Mouse (Mus musculus) 3T3-L1 (cell line): ENCODE results near the gene Cbfa2t2.

Experiments used
- DNase-seq: peaks from one replicate; pipeline ENCODE4 v3.0.0-alpha.2; 2015; ENCODE audit warnings: low read depth, low spot score

Cbfa2t2 gene

DNA sequence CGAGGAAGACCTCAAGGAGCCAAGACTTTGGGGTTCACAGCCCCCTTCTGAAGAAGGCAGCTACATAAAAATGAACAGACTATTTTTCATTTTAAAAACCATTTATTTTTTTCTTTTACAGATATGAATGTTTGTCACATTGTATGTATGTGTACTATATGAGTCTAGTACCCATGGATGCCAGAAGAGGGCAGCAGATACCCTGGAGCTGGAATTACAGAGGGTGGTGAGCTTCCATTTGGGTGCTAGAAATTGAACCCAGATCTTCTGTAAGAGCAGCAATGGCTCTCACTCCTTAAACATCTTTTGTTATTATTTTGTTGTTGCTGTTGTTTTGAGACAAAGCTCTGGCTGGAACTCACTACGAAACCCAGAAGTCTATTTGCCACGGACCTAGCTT lies 10.8 kb upstream of the Cbfa2t2 start:
- no peak for DNase-seq

GRCm38 (mm10) chr2:154426188-154426904 lies 9.9 kb upstream of the Cbfa2t2 start:
- DNase-seq: no peak

DNA sequence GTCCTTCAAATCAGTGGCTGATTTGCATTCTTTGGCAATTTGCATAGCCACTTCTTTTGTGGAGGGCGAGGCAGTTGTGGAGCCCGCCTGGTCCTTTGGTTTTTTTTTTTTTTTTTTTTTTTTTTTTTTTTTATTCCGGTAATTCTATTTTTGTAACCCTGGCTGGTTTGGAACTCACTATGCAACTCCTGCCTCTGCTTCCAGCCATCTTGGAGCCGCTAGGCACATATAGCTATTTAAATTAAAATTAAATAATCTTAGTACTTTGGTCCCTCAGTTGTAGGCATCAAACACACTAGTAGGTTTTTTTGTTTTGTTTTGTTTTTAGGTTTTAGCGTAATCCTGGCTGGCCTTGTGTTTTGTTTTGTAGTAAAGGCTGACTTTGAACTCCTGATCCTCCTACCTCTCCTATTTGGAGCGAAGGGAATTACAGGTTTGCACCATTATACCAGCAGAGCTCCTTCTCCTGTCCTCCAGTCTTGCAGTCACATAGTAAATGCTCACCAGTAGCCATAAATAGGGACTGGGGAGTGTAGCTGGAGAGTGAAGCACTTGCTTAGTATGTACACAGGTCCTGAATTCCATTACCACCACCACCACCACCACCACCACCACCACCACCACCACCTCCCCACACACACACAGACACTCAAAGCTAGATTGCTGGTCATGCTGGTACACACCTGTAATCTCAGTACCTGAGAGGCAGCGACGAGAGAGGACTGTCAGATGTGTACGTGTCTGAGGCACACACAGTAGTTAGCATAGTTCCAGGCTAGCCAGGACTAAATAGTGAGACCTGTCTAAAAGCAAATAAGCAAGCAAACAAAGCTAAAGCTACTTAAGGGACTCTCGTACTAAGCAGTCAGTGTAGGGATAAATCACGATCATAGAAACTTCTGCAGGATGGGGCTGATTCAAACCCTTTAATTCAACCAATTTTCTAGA lies 9.1 kb upstream of the Cbfa2t2 start:
- no peak for DNase-seq

DNA sequence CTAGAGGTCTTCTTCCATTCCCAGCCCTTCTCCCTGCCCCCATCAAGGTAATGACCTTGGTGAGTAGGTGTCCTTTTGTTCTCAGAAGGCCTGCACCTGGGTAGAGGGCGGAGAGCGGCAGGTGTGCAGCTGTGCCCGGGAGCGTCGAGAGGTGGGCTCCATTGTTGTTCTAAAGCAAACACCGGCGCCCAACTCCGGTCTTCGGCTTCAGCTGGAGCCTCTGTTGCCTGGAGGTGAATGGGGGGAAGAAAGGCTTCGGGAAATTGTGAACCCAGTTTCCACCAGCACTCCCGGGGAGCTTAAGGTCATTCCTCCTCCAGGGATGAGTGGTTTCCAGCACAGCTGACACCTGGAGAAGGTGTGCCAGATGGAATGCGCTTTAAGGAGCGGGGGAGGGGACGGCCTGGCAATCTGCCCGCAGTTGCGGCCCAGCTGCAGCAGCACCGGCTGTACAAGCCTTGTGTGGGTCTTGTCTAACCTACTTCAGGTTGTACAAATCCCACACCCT lies 8.4 kb upstream of the Cbfa2t2 start:
- no peak for DNase-seq

DNA sequence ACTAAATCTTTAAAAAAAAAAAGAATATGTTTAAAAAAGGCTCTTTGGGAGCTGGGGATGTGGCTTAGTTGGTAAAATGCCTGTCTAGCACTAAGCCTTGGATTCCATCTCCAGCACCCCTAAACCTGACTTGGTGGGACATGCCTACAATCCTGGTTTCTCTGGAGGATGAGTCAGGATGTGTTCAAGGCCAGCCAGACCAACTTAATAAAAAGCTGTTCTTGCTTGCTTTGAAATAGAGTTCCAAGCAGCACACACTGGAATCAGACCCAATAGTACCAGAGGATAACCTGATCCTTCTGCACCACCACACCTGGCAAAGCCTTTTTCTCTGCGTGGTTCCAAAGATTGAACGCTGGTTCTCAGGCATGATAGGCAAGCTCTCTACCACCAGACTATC lies 5.7 kb upstream of the Cbfa2t2 start:
- DNase-seq: no peak

DNA sequence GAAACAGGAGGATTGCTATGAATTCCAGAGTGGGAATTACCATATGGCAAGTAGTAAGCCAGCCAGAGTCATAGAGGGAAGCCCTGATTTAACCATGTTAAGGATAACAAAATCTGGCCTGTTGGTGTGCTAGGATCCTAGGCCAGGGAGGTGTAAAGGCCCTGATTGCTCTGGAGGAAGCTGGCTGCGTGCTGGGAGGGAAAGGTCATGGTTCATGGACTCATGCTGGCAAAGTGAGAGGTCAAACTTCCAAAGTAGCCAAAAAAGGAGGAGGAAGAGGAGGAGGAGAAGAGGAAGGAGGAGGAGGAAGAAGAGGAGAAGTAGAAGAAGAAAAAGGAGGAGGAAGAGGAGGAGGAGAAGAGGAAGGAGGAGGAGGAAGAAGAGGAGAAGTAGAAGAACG lies 3.6 kb upstream of the Cbfa2t2 start:
- no peak for DNase-seq

DNA sequence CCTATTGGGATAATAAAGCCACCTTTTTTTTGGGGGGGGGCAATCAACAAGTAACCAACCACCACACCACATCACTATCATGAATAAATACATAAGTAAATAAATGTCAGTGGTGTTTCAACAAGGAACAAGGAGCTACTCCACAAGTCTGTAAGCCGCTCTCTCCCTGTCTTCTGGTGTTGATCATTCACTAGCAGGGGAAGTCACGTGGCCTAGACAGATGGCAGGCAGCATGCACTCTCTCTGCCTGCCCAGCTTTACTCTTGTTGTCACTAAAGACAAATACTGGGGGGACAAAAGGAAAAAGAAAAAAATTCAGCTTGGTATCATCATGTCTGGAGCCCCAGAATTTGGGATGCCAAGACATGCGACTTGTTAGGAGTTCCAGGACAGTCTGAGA lies 2.9 kb upstream of the Cbfa2t2 start:
- no peak for DNase-seq

- DNase-seq: no peak
These were observed 1.6 kb upstream of the Cbfa2t2 start for GRCm38 (mm10) chr2:154434690-154435089.

- peak; percentile 97 for DNase-seq
These were observed 214 bp upstream of the Cbfa2t2 start for GRCm38 (mm10) chr2:154436076-154436457.

DNA sequence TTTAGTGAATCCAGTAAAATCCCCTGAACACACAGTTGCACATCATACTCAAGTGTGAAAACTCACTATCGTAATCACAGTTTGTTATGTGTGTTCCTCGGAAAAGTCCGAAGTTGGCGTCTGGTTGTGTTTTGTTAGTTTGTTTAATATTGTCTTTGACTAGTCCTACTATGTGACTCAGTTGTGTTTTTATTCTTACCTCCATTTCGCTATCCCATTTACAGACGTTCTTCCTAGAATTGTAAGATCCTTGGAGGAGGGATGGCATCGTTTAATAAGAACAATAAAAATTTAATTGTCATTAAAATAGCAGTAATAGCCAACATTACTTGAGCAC lies 878 bp downstream of the Cbfa2t2 start:
- DNase-seq: no peak

- no peak for DNase-seq
These were observed 4.2 kb downstream of the Cbfa2t2 start for GRCm38 (mm10) chr2:154440453-154440852.

DNA sequence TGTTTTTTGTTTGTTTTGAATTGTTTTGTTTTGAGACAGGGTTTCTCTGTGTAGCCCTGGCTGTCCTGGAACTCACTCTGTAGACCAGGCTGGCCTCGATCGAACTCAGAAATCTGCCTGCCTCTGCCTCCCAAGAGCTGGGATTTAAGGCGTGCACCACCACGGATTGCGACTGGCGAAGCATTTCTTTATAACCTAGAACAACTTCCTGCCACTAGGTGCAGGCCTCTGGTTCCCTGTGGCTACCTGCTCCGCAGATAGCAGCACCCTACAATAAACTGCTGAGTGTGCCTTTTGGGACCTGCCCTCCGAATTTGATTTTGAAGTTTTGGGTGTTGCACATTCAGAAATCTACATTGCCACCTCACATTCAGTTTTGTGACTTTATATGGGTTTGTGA lies 11.5 kb downstream of the Cbfa2t2 start:
- DNase-seq: no peak

- DNase-seq: peak; percentile 50
These were observed 12.4 kb downstream of the Cbfa2t2 start for GRCm38 (mm10) chr2:154448633-154449032.

- DNase-seq: no peak
These were observed 16.7 kb downstream of the Cbfa2t2 start for GRCm38 (mm10) chr2:154452951-154453350.

GRCm38 (mm10) chr2:154454099-154454498 lies 17.8 kb downstream of the Cbfa2t2 start:
- no peak for DNase-seq

DNA sequence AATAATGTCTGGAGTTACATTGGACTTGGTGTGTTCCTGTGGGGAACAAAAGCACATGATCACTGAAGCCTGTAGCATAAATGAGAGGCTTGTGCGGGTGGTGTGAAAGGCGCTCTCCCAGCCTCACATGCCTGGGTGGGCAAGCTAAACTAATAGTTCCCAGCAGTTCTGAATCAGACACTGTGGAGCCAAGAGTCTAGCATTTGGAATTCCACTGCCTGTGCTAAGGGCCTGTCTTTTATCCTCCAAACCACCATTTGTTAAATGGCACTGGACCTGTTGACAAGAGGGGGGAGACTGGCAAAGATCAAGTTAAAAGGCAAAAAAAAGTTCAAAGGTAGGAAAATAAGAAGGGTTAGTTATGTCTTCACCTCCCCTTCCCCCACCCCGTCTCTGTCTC lies 18.3 kb downstream of the Cbfa2t2 start:
- DNase-seq: peak; percentile 71

DNA sequence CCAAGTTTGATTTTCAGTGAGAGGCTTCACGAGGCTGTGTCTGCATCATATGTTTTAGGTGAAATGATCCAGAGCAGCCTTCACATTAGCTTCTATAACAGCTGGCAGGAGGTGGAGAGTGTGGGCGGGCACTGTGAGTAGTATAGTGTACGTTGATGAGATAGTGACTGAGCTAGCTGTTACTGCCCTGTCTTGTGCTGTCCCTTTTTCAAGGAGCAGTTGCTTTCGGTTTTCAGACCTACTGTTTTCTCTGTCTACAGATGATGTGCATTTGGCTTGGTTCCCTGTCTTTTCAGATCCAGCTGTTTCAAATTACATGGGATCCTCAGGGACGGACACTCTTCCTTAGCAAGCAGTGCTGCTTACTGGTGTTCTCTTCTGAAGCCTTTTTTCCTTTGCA lies 19.5 kb downstream of the Cbfa2t2 start:
- peak; percentile 98 for DNase-seq

GRCm38 (mm10) chr2:154456621-154457020 lies 20.3 kb downstream of the Cbfa2t2 start:
- no peak for DNase-seq

GRCm38 (mm10) chr2:154459262-154459661 lies 23.0 kb downstream of the Cbfa2t2 start:
- DNase-seq: no peak

- DNase-seq: peak; percentile 85
These were observed 23.6 kb downstream of the Cbfa2t2 start for GRCm38 (mm10) chr2:154459851-154460250.

- peak; percentile 99 for DNase-seq
These were observed 27.4 kb downstream of the Cbfa2t2 start for GRCm38 (mm10) chr2:154463621-154464198.

- no peak for DNase-seq
These were observed 29.6 kb downstream of the Cbfa2t2 start for GRCm38 (mm10) chr2:154465914-154466335.
